Mouse (Mus musculus): ENCODE data around the gene Gm8122.
"Not testable (repeated sequence)": the region's sequence is repeated elsewhere in the genome, so short reads cannot be mapped to it uniquely, and the experiment has no call there.

GRCm38 (mm10) chr14:43273161-43273560 lies 38.1 kb upstream of the Gm8122 start:
- TF ChIP-seq POLR2A, CTCF (IDR thresholded peaks at IDR 0.05; ENCODE audit: insufficient read depth, low read depth, low read length): not testable (repeated sequence)
